ENCODE assay signal across 12 mouse cellular contexts in genomic region chr5:36367181-36367610, GRCm38 (mm10). TPM values are rescaled to one million over a fixed set of nuclear protein-coding genes. Genes with fewer than 3 reads are reported as not detected.
DNase-seq lines count a peak whose midpoint lies in the region; ATAC-seq lines count a peak whose summit lies in the region.
"Had no signal": no experiment of that assay in that cellular context is flagged by ENCODE, and none has a peak within 500 bp of the region (broad histone marks: within the 10 kb centered on the region; RNA-seq: fewer than 3 reads in every experiment).

No protein-coding gene starts in this region.

- no peak for ATAC-seq in kidney, embryonic 15.5 days (replicated peaks; ENCODE audit: low FRiP score)
- peak; percentile 64 for ATAC-seq in heart, embryonic 14.5 days (ENCODE audit: insufficient number of reproducible peaks, insufficient read depth, low FRiP score, low read depth)
- ATAC-seq in activated CD4-positive, CD25-positive, alpha-beta regulatory T cell, adult 4 months: no peak
- ATAC-seq: forebrain, embryonic 16.5 days had no signal

- H3K27me3 ChIP-seq in kidney, embryonic 15.5 days: no peaks in the 10 kb centered on the region
- no peaks in the 10 kb centered on the region for H3K27me3 ChIP-seq in heart, embryonic 14.5 days (ENCODE audit: control insufficient read depth, insufficient read depth, low read length)

- H3K4me1 ChIP-seq in kidney, embryonic 15.5 days: peaks cover 57% of the 10 kb centered on the region
- H3K4me1 ChIP-seq in heart, embryonic 14.5 days (ENCODE audit: control insufficient read depth in 2 of 2, insufficient read depth in 2 of 2, low read length in 2 of 2): peaks cover 56 to 74% of the 10 kb centered on the region in 2 experiments

- H3K9ac ChIP-seq in kidney, embryonic 15.5 days: no peak overlapping the region
- peak overlapping the region; percentile 49 for H3K9ac ChIP-seq in heart, embryonic 14.5 days (ENCODE audit: low read length)
- H3K9ac ChIP-seq: neural tube, embryonic 13.5 days had no signal

- H3K27ac ChIP-seq in kidney, embryonic 15.5 days: no peak overlapping the region
- H3K27ac ChIP-seq in heart, embryonic 14.5 days (replicated peaks in 1 of 2; ENCODE audit: control insufficient read depth in 1 of 2, insufficient read depth in 1 of 2, low read depth in 2 of 2, low read length in 2 of 2): peak overlapping the region; percentile 93 to 96
- H3K27ac ChIP-seq: neural tube, embryonic 13.5 days had no signal

- no peaks in the 10 kb centered on the region for H3K36me3 ChIP-seq in kidney, embryonic 15.5 days
- no peaks in the 10 kb centered on the region for H3K36me3 ChIP-seq in heart, embryonic 14.5 days (ENCODE audit: control insufficient read depth, insufficient read depth, low read length)
- H3K36me3 ChIP-seq: neural tube, embryonic 13.5 days had no signal

- peak; percentile 30 for DNase-seq in kidney, adult 11 months
- peak; percentile 67 for DNase-seq in testis, postnatal 14 days (ENCODE audit: low spot score)
- no peak for DNase-seq in testis, postnatal 10 days (ENCODE audit: low spot score)
- DNase-seq in yolk sac, embryonic 10.5 days (ENCODE audit: low spot score): no peak
- no peak for DNase-seq in spleen, postnatal 14 days (ENCODE audit: low spot score in 2 of 2)
- DNase-seq: cerebellum, postnatal 25 days; liver had no signal

- no peak overlapping the region for H3K4me3 ChIP-seq in kidney, embryonic 15.5 days (replicated peaks)
- no peak overlapping the region for H3K4me3 ChIP-seq in heart, embryonic 14.5 days (ENCODE audit: control insufficient read depth in 1 of 2, insufficient read depth in 1 of 2, low read depth in 1 of 2, low read length in 2 of 2)
- H3K4me3 ChIP-seq: neural tube, embryonic 13.5 days had no signal

- no peaks in the 10 kb centered on the region for H3K9me3 ChIP-seq in kidney, embryonic 15.5 days (replicated peaks)
- H3K9me3 ChIP-seq in heart, embryonic 14.5 days (ENCODE audit: control insufficient read depth, low read length): no peaks in the 10 kb centered on the region
- H3K9me3 ChIP-seq: neural tube, embryonic 13.5 days had no signal

- WGBS in kidney, embryonic 15.5 days: 62% methylated on average over 3 of the region's 3 CpGs
- 24% methylated on average over 3 of the region's 3 CpGs for WGBS in heart, embryonic 14.5 days

- H3K4me2 ChIP-seq in kidney, embryonic 15.5 days: no peak overlapping the region
- H3K4me2 ChIP-seq in heart, embryonic 14.5 days (ENCODE audit: low read length): peak overlapping the region; percentile 45
- H3K4me2 ChIP-seq: neural tube, embryonic 13.5 days had no signal

RNA-seq across cellular contexts. Expression of gene Sorcs2, which starts 30.7 kb away (rescaled TPM):
- 11.0 and 12.9 TPM in 2 replicates for polyA plus RNA-seq in kidney, embryonic 15.5 days (2015; fragmentation: Nextera tagmentation; extraction: Ambion mirVana)
- polyA plus RNA-seq in heart, embryonic 14.5 days (2014; fragmentation: Nextera tagmentation; extraction: Ambion mirVana): 9.9 and 10.3 TPM in 2 replicates
- 1 to 10 TPM; 3.2 to 3.5 TPM for polyA plus RNA-seq in activated CD4-positive, CD25-positive, alpha-beta regulatory T cell, adult 4 months (2017; shearing (Covaris generic))

Comparison
In these comparisons a context has a peak if more than half of its experiments do, and no peak if none do; other contexts are left out.
1. DNase-seq: peak in kidney, adult 11 months (single experiment) and testis, postnatal 14 days (single experiment); none in testis, postnatal 10 days (single experiment), yolk sac, embryonic 10.5 days (single experiment) and spleen, postnatal 14 days (0 of 2).